Mouse (Mus musculus): ENCODE measurements around the gene Pde4d.
A peak's percentile ranks its signal among the peaks of the same experiment; 100 is the strongest.

Pde4d gene

GRCm38 (mm10) chr13:109534709-109535284, 1085.0 kb downstream of the Pde4d start:
- DNase-seq = no peak

GRCm38 (mm10) chr13:109536636-109537035, 1086.9 kb downstream of the Pde4d start:
- no peak for DNase-seq

- no peak for DNase-seq
Observed at GRCm38 (mm10) chr13:109539371-109539770, 1089.6 kb downstream of the Pde4d start.

- DNase-seq = no peak
Observed at GRCm38 (mm10) chr13:109544646-109545045, 1094.9 kb downstream of the Pde4d start.

- DNase-seq = peak; percentile 32 to 39
Observed at GRCm38 (mm10) chr13:109546337-109546736, 1096.6 kb downstream of the Pde4d start.

- peak in 1 of 2 experiments; percentile 20 for DNase-seq
Observed at GRCm38 (mm10) chr13:109547006-109547587, 1097.3 kb downstream of the Pde4d start.

- DNase-seq = peak; percentile 83 to 86
Observed at GRCm38 (mm10) chr13:109547700-109548099, 1098.0 kb downstream of the Pde4d start.

- no peak for DNase-seq
Observed at GRCm38 (mm10) chr13:109548263-109548662, 1098.5 kb downstream of the Pde4d start.

GRCm38 (mm10) chr13:109548771-109549555, 1099.2 kb downstream of the Pde4d start:
- no peak for DNase-seq

GRCm38 (mm10) chr13:109551836-109552235, 1102.1 kb downstream of the Pde4d start:
- no peak for DNase-seq

GRCm38 (mm10) chr13:109555513-109555912, 1105.8 kb downstream of the Pde4d start:
- peak; percentile 61 to 64 for DNase-seq

GRCm38 (mm10) chr13:109556853-109557252, 1107.1 kb downstream of the Pde4d start:
- no peak for DNase-seq

GRCm38 (mm10) chr13:109558341-109559257, 1108.9 kb downstream of the Pde4d start:
- peak; percentile 31 to 63 for DNase-seq

- no peak for DNase-seq
Observed at GRCm38 (mm10) chr13:109560261-109560660, 1110.5 kb downstream of the Pde4d start.

GRCm38 (mm10) chr13:109568638-109569468, 1119.1 kb downstream of the Pde4d start:
- no peak for DNase-seq

GRCm38 (mm10) chr13:109569491-109569890, 1119.7 kb downstream of the Pde4d start:
- no peak for DNase-seq

- no peak for DNase-seq
Observed at GRCm38 (mm10) chr13:109576725-109577124, 1127.0 kb downstream of the Pde4d start.

GRCm38 (mm10) chr13:109577454-109577853, 1127.7 kb downstream of the Pde4d start:
- no peak for DNase-seq

- no peak for DNase-seq
Observed at GRCm38 (mm10) chr13:109577901-109578300, 1128.2 kb downstream of the Pde4d start.

- no peak for DNase-seq
Observed at GRCm38 (mm10) chr13:109581284-109582070, 1131.7 kb downstream of the Pde4d start.

GRCm38 (mm10) chr13:109590048-109590447, 1140.3 kb downstream of the Pde4d start:
- no peak for DNase-seq

Data from cerebellum, postnatal 36 days (tissue).